Mouse (Mus musculus): Measurements from ENCODE around the gene Sebox. TPM values are rescaled to one million over a fixed set of nuclear protein-coding genes. Genes with fewer than 3 reads are reported as not detected.
A peak's percentile ranks its signal among the peaks of the same experiment; 100 is the strongest.

Sebox gene
- polyA plus RNA-seq, 1 experiment: not detected

- Histone ChIP-seq H3K27ac (ENCODE audit: insufficient read depth, low read depth, low read length) (peak within 1 kb of the TSS; percentile 74), H3K4me3 (ENCODE audit: insufficient read depth, low read length) (peak within 1 kb of the TSS; percentile 86), H3K4me1 (ENCODE audit: control insufficient read depth, insufficient read depth, low read length) (peaks cover 12% of the 10 kb centered on the region)
- no peak; the same call in 1 of the 2 replicates for TF ChIP-seq POLR2A (IDR thresholded peaks at IDR 0.05; ENCODE audit: borderline replicate concordance, low read depth, low read length)
- TF ChIP-seq CTCF (IDR thresholded peaks at IDR 0.05; ENCODE audit: low read depth, low read length): no peak
These were observed 9.0 kb downstream of the Sebox start, which contains the start of the genes Tmem199 and Poldip2 for GRCm38 (mm10) chr11:78512025-78512957. Tmem199 (minus strand) TSS chr11:78512172. Poldip2 (plus strand) TSS chr11:78512193.

GRCm38 (mm10) chr11:78513106-78513790, 10.0 kb downstream of the Sebox start:
- TF ChIP-seq CTCF (IDR thresholded peaks at IDR 0.05; ENCODE audit: low read depth, low read length) (no peak), POLR2A (IDR thresholded peaks at IDR 0.05; ENCODE audit: borderline replicate concordance, low read depth, low read length) (no peak)

GRCm38 (mm10) chr11:78515549-78516325, 12.5 kb downstream of the Sebox start:
- TF ChIP-seq CTCF (IDR thresholded peaks at IDR 0.05; ENCODE audit: low read depth, low read length): 0 out of 2 replicates have a peak, but pooled peaks have one; percentile 27
- TF ChIP-seq POLR2A (IDR thresholded peaks at IDR 0.05; ENCODE audit: borderline replicate concordance, low read depth, low read length): no peak
- H3K4me3 ChIP-seq (ENCODE audit: insufficient read depth, low read length): no peak overlapping the region
- no peak overlapping the region for H3K27ac ChIP-seq (ENCODE audit: insufficient read depth, low read depth, low read length)
- peaks cover 9% of the 10 kb centered on the region for H3K4me1 ChIP-seq (ENCODE audit: control insufficient read depth, insufficient read depth, low read length)

More at GRCm38 (mm10) chr11:78513106-78513790, 10.0 kb downstream of the Sebox start:
- Histone ChIP-seq H3K4me3 (ENCODE audit: insufficient read depth, low read length) (peak overlapping the region; percentile 86), H3K4me1 (ENCODE audit: control insufficient read depth, insufficient read depth, low read length) (peaks cover 10% of the 10 kb centered on the region), H3K27ac (ENCODE audit: insufficient read depth, low read depth, low read length) (no peak overlapping the region)

- Histone ChIP-seq H3K4me1 (ENCODE audit: control insufficient read depth, insufficient read depth, low read length) (no peaks in the 10 kb centered on the region), H3K27ac (ENCODE audit: insufficient read depth, low read depth, low read length) (no peak overlapping the region), H3K4me3 (ENCODE audit: insufficient read depth, low read length) (no peak overlapping the region)
- TF ChIP-seq POLR2A (IDR thresholded peaks at IDR 0.05; ENCODE audit: borderline replicate concordance, low read depth, low read length) (no peak), CTCF (IDR thresholded peaks at IDR 0.05; ENCODE audit: low read depth, low read length) (no peak)
These were observed 15.7 kb downstream of the Sebox start for GRCm38 (mm10) chr11:78518931-78519330.

- TF ChIP-seq CTCF (IDR thresholded peaks at IDR 0.05; ENCODE audit: low read depth, low read length) (no peak), POLR2A (IDR thresholded peaks at IDR 0.05; ENCODE audit: borderline replicate concordance, low read depth, low read length) (no peak)
- peaks cover 6% of the 10 kb centered on the region; the same call in 1 of the 2 replicates for H3K4me1 ChIP-seq (ENCODE audit: control insufficient read depth, insufficient read depth, low read length)
- no peak overlapping the region for H3K27ac ChIP-seq (ENCODE audit: insufficient read depth, low read depth, low read length)
- H3K4me3 ChIP-seq (ENCODE audit: insufficient read depth, low read length): no peak overlapping the region
These were observed 18.6 kb downstream of the Sebox start for GRCm38 (mm10) chr11:78521880-78522279.

- Histone ChIP-seq H3K27ac (ENCODE audit: insufficient read depth, low read depth, low read length) (no peak overlapping the region), H3K4me1 (ENCODE audit: control insufficient read depth, insufficient read depth, low read length) (peaks cover 6% of the 10 kb centered on the region; the same call in 1 of the 2 replicates), H3K4me3 (ENCODE audit: insufficient read depth, low read length) (no peak overlapping the region)
- TF ChIP-seq POLR2A (IDR thresholded peaks at IDR 0.05; ENCODE audit: borderline replicate concordance, low read depth, low read length): no peak
- TF ChIP-seq CTCF (IDR thresholded peaks at IDR 0.05; ENCODE audit: low read depth, low read length): no peak
These were observed 19.3 kb downstream of the Sebox start for GRCm38 (mm10) chr11:78522481-78522997.

GRCm38 (mm10) chr11:78523241-78523955, 20.2 kb downstream of the Sebox start:
- H3K4me3 ChIP-seq (ENCODE audit: insufficient read depth, low read length): no peak overlapping the region
- TF ChIP-seq CTCF (IDR thresholded peaks at IDR 0.05; ENCODE audit: low read depth, low read length) (no peak), POLR2A (IDR thresholded peaks at IDR 0.05; ENCODE audit: borderline replicate concordance, low read depth, low read length) (no peak)
- no peak overlapping the region for H3K27ac ChIP-seq (ENCODE audit: insufficient read depth, low read depth, low read length)
- peaks cover 6% of the 10 kb centered on the region; the same call in 1 of the 2 replicates for H3K4me1 ChIP-seq (ENCODE audit: control insufficient read depth, insufficient read depth, low read length)

- Histone ChIP-seq H3K27ac (ENCODE audit: insufficient read depth, low read depth, low read length) (no peak overlapping the region), H3K4me3 (ENCODE audit: insufficient read depth, low read length) (no peak overlapping the region), H3K4me1 (ENCODE audit: control insufficient read depth, insufficient read depth, low read length) (peaks cover 6% of the 10 kb centered on the region; the same call in 1 of the 2 replicates)
- no peak for TF ChIP-seq POLR2A (IDR thresholded peaks at IDR 0.05; ENCODE audit: borderline replicate concordance, low read depth, low read length)
- TF ChIP-seq CTCF (IDR thresholded peaks at IDR 0.05; ENCODE audit: low read depth, low read length): no peak
These were observed 21.6 kb downstream of the Sebox start for GRCm38 (mm10) chr11:78524838-78525237.

Measured in bone marrow macrophage, adult 2 months (primary cell).